Mouse (Mus musculus) liver, adult 2 months (tissue): ENCODE measurements at regions not wholly inside any gene's neighbourhood (a gene's known extent, or its start where the extent isn't known, plus 50 kb on each side); places are given as distances from the start of the nearest gene placed in this dataset.

Experiments used
- CTCF ChIP-seq: fragments of 200-500 bp; IDR thresholded peaks from 2 replicates; pipeline ENCODE4 v1.5.1; 2011; ENCODE audit warnings: low read depth, low read length, control low read depth
- POLR2A ChIP-seq: fragments of 200-500 bp; IDR thresholded peaks from 2 replicates; pipeline ENCODE4 v1.6.1; 2011; ENCODE audit warnings: low read length, control low read depth; ENCODE audit not compliant: insufficient read depth; ENCODE audit errors: extremely low read depth

GRCm38 (mm10) chr2:166378325-166378724 lies 222.9 kb upstream of the Sulf2 start:
- TF ChIP-seq CTCF (no peak), POLR2A (no peak)
